Mouse (Mus musculus): ENCODE results near the gene Cep97.

DNA sequence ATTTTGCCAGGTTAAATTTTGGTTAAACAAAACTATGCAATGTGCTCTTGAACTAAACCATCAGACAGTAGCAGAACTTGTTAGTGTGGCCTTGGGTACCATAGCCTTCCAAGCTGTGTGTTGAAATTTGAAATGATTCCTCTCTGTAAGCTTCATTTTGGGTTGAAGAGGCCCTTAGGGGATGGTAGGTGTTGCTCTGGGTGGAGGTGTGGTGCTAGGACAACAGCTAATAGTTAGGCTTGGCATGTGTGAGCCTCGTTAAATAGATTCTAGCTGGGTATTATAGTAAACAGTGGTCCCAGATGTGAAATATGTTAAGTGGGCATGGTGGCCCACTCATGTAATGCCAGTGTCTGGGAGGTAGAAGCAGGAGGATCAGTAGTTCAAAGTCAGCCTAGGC lies 32.6 kb upstream of the Cep97 start:
- TF ChIP-seq CTCF (IDR thresholded peaks at IDR 0.05; ENCODE audit: borderline replicate concordance, insufficient read depth, low read length) (no peak), POLR2A (IDR thresholded peaks at IDR 0.05; ENCODE audit: low read depth, low read length) (no peak)

Measured in embryonic fibroblast, embryonic 13.5 days (primary cell).